Mouse (Mus musculus) liver, postnatal 0 days (tissue): ENCODE measurements at regions not wholly inside any gene's neighbourhood (a gene's known extent, or its start where the extent isn't known, plus 50 kb on each side); places are given as distances from the start of the nearest gene placed in this dataset.

Source experiments
- ATAC-seq: fragments of 200-750 bp; cut with Nextera tagmentation; 2 replicates; pipeline ENCODE4 v1.8.0; 2017; ENCODE audit warnings: mild to moderate bottlenecking, moderate library complexity
- DNase-seq: peaks from one replicate; pipeline ENCODE4 v3.0.0-alpha.2; 2016
- H3K27ac ChIP-seq: fragments of 300-500 bp; sonication (generic); 2 replicates; pipeline ENCODE4 v1.5.1; 2014; ENCODE audit warnings: antibody characterized with exemption, moderate library complexity, mild to moderate bottlenecking, low read depth
- H3K27me3 ChIP-seq: fragments of 300-500 bp; sonication (generic); 2 replicates; pipeline ENCODE4 v1.6.1; 2014; ENCODE audit warnings: low read length, control low read depth, mixed read lengths; ENCODE audit not compliant: insufficient read depth
- H3K36me3 ChIP-seq: fragments of 300-500 bp; sonication (generic); replicated peaks from 2 replicates; pipeline ENCODE4 v1.6.1; 2014; ENCODE audit warnings: mild to moderate bottlenecking, control low read depth, low read length, moderate library complexity, mixed read lengths; ENCODE audit not compliant: insufficient read depth
- H3K4me1 ChIP-seq: fragments of 300-500 bp; sonication (generic); 2 replicates; pipeline ENCODE4 v1.6.1; 2014; ENCODE audit warnings: antibody characterized with exemption, mild to moderate bottlenecking, control low read depth; ENCODE audit not compliant: insufficient read depth
- H3K4me2 ChIP-seq: fragments of 300-500 bp; sonication (generic); 2 replicates; pipeline ENCODE4 v1.6.1; 2014; ENCODE audit warnings: low read depth, mild to moderate bottlenecking, low read length, moderate library complexity, mixed read lengths
- H3K4me3 ChIP-seq: fragments of 300-500 bp; sonication (generic); 2 replicates; pipeline ENCODE4 v1.5.1; 2014; ENCODE audit warnings: low read depth, low read length
- H3K9ac ChIP-seq: fragments of 300-500 bp; sonication (generic); replicated peaks from 2 replicates; pipeline ENCODE4 v1.6.1; 2014; ENCODE audit warnings: mild to moderate bottlenecking, moderate library complexity
- H3K9me3 ChIP-seq: fragments of 300-500 bp; sonication (generic); 2 replicates; pipeline ENCODE4 v1.6.1; 2016; ENCODE audit warnings: mild to moderate bottlenecking, control low read depth, low read length, mixed read lengths
- CTCF ChIP-seq: sonication (generic); IDR thresholded peaks from 2 replicates; pipeline ENCODE4 v1.5.1; 2016; ENCODE audit warnings: antibody characterized with exemption, low read depth
- EP300 ChIP-seq: IDR thresholded peaks from 2 replicates; pipeline ENCODE4 v1.6.1; 2016; ENCODE audit warnings: antibody characterized with exemption, low read depth, mild to moderate bottlenecking
- WGBS: fragments of 180-500 bp; shearing (Covaris S2); extraction: QIAGEN DNeasy Blood & Tissue Kit; methylation state at CpG from one replicate; pipeline ENCODE4 v1.1.7; 2014; ENCODE audit not compliant: insufficient replicate concordance; 5-methylcytosine and 5-hydroxymethylcytosine counted together

GRCm38 (mm10) chr12:86824860-86825583 lies 59.6 kb downstream of the Irf2bpl start:
- H3K27me3 ChIP-seq: no peaks in the 10 kb centered on the region
- DNase-seq: peak; percentile 91
- WGBS: 11% methylated on average over 14 of the region's 14 CpGs

DNA sequence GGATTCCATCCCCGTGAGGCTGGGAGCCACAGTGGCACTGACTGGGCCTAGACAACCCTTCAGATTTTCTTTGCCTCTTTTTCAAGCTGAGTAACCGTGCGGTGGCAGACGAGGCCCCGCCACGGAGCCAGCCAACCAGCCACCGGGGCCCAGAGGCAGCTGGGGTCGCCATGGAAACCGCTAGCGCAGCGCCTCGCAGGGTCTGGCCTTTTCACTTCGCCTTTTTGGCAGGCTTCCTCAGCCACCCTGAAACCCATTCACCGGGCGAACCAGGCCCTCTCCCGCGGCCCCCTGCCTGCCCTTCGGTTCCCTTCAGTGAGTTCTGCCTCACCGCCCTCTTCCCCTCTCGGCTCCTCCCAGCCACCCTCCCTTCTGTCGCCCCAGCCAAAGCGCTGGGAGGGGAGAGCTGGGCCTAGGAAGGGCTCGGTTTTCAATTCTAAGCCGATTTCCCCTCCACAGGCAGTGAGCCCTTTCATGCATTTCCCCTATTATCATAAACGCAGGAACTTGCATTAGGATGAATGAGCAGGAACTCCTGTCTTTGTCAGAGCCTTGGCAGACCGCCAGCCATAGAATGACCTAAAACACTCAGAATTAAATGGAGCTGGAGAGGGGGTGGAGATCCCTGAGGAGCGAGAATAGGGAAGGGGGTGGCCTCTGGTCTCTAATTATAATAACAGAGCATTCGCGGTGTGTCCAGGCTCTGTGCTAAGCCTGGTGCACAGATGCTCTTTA lies 60.6 kb downstream of the Irf2bpl start:
- Histone ChIP-seq H3K4me1 (peaks cover 41% of the 10 kb centered on the region), H3K9ac (peak overlapping the region; percentile 52), H3K9me3 (no peaks in the 10 kb centered on the region), H3K4me3 (peak overlapping the region; percentile 24), H3K27me3 (no peaks in the 10 kb centered on the region), H3K4me2 (peak overlapping the region; percentile 68), H3K36me3 (no peaks in the 10 kb centered on the region), H3K27ac (peak overlapping the region; percentile 88)
- peak; percentile 84 for DNase-seq
- ATAC-seq: peak; percentile 52
- 3% methylated on average over 25 of the region's 29 CpGs for WGBS
- peak; percentile 25 for TF ChIP-seq CTCF
- peak; percentile 25; the same call in 1 of the 2 replicates for TF ChIP-seq EP300

More at GRCm38 (mm10) chr12:86824860-86825583, 59.6 kb downstream of the Irf2bpl start:
- ATAC-seq: peak; percentile 92
- Histone ChIP-seq H3K4me3 (0 out of 2 replicates have a peak overlapping the region, but pooled peaks have one; percentile 24), H3K9me3 (no peaks in the 10 kb centered on the region), H3K27ac (peak overlapping the region; percentile 88), H3K36me3 (no peaks in the 10 kb centered on the region), H3K4me2 (peak overlapping the region; percentile 68), H3K4me1 (peaks cover 44% of the 10 kb centered on the region), H3K9ac (peak overlapping the region; percentile 18; the same call in 1 of the 2 replicates)
- peak; percentile 81 for TF ChIP-seq EP300
- TF ChIP-seq CTCF: no peak

DNA sequence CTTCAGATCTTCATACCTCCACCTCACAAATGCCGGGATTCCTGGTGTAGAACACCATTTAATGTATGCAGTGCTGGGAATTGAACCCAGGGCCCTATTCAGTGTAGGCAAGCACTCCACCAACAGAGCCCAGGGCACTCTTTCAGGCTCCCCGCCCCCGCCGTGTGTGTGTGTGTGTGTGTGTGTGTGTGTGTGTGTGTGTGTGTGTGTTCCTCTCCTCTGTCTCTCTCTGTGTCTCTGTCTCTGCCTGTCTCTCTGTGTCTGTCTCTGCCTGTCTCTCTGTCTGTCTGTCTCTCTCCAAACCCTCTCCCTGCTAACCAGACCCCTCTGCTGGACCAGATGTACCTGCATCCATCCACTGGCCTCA lies 61.1 kb downstream of the Irf2bpl start:
- no peaks in the 10 kb centered on the region for H3K9me3 ChIP-seq
- H3K4me3 ChIP-seq: peak overlapping the region; percentile 24
- H3K4me2 ChIP-seq: peak overlapping the region; percentile 68
- peak overlapping the region; percentile 52 for H3K9ac ChIP-seq
- ATAC-seq (no peak), DNase-seq (no peak)
- peaks cover 46% of the 10 kb centered on the region for H3K4me1 ChIP-seq
- no peaks in the 10 kb centered on the region for H3K27me3 ChIP-seq
- 56% methylated on average over 4 of the region's 4 CpGs for WGBS
- no peaks in the 10 kb centered on the region for H3K36me3 ChIP-seq
- TF ChIP-seq CTCF (no peak), EP300 (no peak)
- H3K27ac ChIP-seq: peak overlapping the region; percentile 88

- peaks cover 59% of the 10 kb centered on the region for H3K4me1 ChIP-seq
- H3K9ac ChIP-seq: no peak overlapping the region
- TF ChIP-seq EP300 (no peak), CTCF (no peak)
- H3K27me3 ChIP-seq: no peaks in the 10 kb centered on the region
- no peak overlapping the region for H3K4me2 ChIP-seq
- 68% methylated on average over 6 of the region's 6 CpGs for WGBS
- no peaks in the 10 kb centered on the region for H3K9me3 ChIP-seq
- no peak overlapping the region for H3K27ac ChIP-seq
- ATAC-seq: no peak
- DNase-seq: no peak
- no peaks in the 10 kb centered on the region for H3K36me3 ChIP-seq
- no peak overlapping the region for H3K4me3 ChIP-seq
Observed at GRCm38 (mm10) chr12:86821183-86821582, 63.4 kb downstream of the Irf2bpl start.

GRCm38 (mm10) chr12:86819568-86819967 lies 65.0 kb downstream of the Irf2bpl start:
- Histone ChIP-seq H3K9me3 (no peaks in the 10 kb centered on the region), H3K4me1 (peaks cover 55% of the 10 kb centered on the region), H3K9ac (no peak overlapping the region), H3K4me2 (no peak overlapping the region), H3K36me3 (no peaks in the 10 kb centered on the region), H3K27ac (no peak overlapping the region), H3K27me3 (no peaks in the 10 kb centered on the region), H3K4me3 (no peak overlapping the region)
- TF ChIP-seq CTCF (no peak), EP300 (no peak)
- no peak for ATAC-seq
- 87% methylated on average over 6 of the region's 6 CpGs for WGBS
- no peak for DNase-seq

GRCm38 (mm10) chr12:86819163-86819562 lies 65.4 kb downstream of the Irf2bpl start:
- DNase-seq: no peak
- Histone ChIP-seq H3K27me3 (no peaks in the 10 kb centered on the region), H3K9ac (no peak overlapping the region), H3K4me2 (no peak overlapping the region), H3K36me3 (no peaks in the 10 kb centered on the region), H3K27ac (no peak overlapping the region), H3K4me1 (peaks cover 51% of the 10 kb centered on the region), H3K4me3 (no peak overlapping the region), H3K9me3 (no peaks in the 10 kb centered on the region)
- WGBS: 37% methylated on average over 5 of the region's 5 CpGs
- TF ChIP-seq CTCF: no peak
- no peak for ATAC-seq
